Mouse (Mus musculus) Patski (cell line): Measurements from ENCODE around the gene Tiam1. TPM values are rescaled to one million over a fixed set of nuclear protein-coding genes. Genes with fewer than 3 reads are reported as not detected.

Experiments used
- ATAC-seq: fragments of 100-300 bp; one replicate; pipeline ENCODE4 v1.8.0; 2021
- CTCF ChIA-PET: fragments of 350-600 bp; sonication (Branson Sonifier 250); formaldehyde crosslinking; loops from one replicate; lab custom pipeline; 2022; ENCODE audit warnings: inconsistent platforms; lab: Charles Lee
- POLR2A ChIA-PET: fragments of 350-600 bp; sonication (Branson Sonifier 250); formaldehyde crosslinking; loops from one replicate; lab custom pipeline; 2022; ENCODE audit warnings: antibody characterized with exemption, inconsistent platforms; lab: Charles Lee
- DNase-seq: peaks from one replicate; pipeline ENCODE4 v3.0.0-alpha.2; 2011; ENCODE audit warnings: low read depth, low spot score
- H3K27me3 ChIP-seq: fragments of 371-371 bp; one replicate; pipeline ENCODE4 v1.5.1; 2021
- CTCF ChIP-seq: fragments of 100-300 bp; IDR thresholded peaks from one replicate; pipeline ENCODE4 v1.5.1; 2021
- in situ Hi-C: fragments of 300-500 bp; cut with MboI; formaldehyde crosslinking; loops from 3 replicates; pipeline ENCODE4 v1.11.1; 2018; ENCODE audit warnings: low pct_unique_long_range_greater_than_20kb, mixed read lengths
- polyA plus RNA-seq: library from polyadenylated mRNA; unstranded; gene quantifications from one replicate; pipeline ENCODE4 v1.2.3, GENCODE M21; 2021

The Tiam1 gene
- polyA plus RNA-seq, 1 experiment from 2014 or later, result 10.8 TPM

- TF ChIP-seq CTCF, result no peak
- ChIA-PET CTCF (no interaction called here), POLR2A (no interaction called here)
- H3K27me3 ChIP-seq, result no peaks in the 10 kb centered on the region
- DNase-seq (no peak), ATAC-seq (no peak)
- in situ Hi-C loops, result no loop called here
Measured at GRCm38 (mm10) chr16:89739559-89739958, 404.0 kb downstream of the Tiam1 start.

- no peak for DNase-seq
- no peak for ATAC-seq
- in situ Hi-C loops, result no loop called here
- CTCF ChIA-PET, result no interaction called here
- no peak for TF ChIP-seq CTCF
- POLR2A ChIA-PET, result no interaction called here
- no peaks in the 10 kb centered on the region for H3K27me3 ChIP-seq
Measured at GRCm38 (mm10) chr16:89738963-89739362, 404.6 kb downstream of the Tiam1 start.

Other genes with a start within 250 kb of the Tiam1 start
- 720 TPM for gene Sod1, start 77.0 kb upstream of the Tiam1 start, polyA plus RNA-seq
- 31.4 TPM for gene Scaf4, start 140.7 kb upstream of the Tiam1 start, polyA plus RNA-seq
- 11.2 TPM for gene Hunk, start 242.2 kb upstream of the Tiam1 start, polyA plus RNA-seq